Mouse (Mus musculus): ENCODE data around the gene Rnf141. TPM values are rescaled to one million over a fixed set of nuclear protein-coding genes. Genes with fewer than 3 reads are reported as not detected.

Rnf141 gene
- polyA plus RNA-seq, 1 experiment, result 29.9 TPM

DNA sequence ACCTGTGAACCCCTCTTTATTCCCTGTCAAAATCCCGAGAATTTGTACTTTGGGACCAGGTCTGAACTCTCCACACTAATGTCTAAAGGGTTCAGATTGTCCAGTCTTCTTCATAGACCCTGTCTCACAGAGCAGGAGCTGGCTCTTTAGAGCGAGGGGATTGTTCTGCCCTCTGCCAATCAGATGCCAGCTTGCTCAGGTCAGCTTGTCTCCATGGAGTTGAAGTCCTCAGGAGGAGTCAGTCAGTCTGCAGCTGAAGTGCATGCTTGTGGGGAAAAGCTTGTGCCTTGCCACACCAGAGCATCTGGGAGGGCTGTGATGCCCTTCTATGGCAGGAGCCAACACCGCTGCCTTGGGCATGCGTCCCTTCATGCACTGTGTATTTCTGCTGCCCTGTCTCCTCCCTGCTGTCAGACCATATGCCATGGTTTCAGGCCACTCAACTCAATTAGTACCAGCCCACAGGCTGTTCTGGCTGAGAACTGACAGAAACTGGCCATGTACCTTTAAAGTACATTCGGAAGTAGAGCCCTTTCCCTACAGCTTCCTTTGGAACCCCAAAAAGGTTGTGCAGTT lies 81.6 kb downstream of the Rnf141 start:
- no peak overlapping the region for H3K27ac ChIP-seq (ENCODE audit: control insufficient read depth, insufficient read depth, low read depth, low read length, poor library complexity)
- no peak for TF ChIP-seq CTCF (IDR thresholded peaks at IDR 0.05; ENCODE audit: control insufficient read depth, insufficient read depth, low read length)
- no peak for TF ChIP-seq POLR2A (IDR thresholded peaks at IDR 0.05; ENCODE audit: borderline replicate concordance, control insufficient read depth, low read depth, low read length)
- no peak overlapping the region for H3K4me3 ChIP-seq (replicated peaks; ENCODE audit: control insufficient read depth, low read depth, low read length)
- no peaks in the 10 kb centered on the region; the same call in 1 of the 2 replicates for H3K4me1 ChIP-seq (ENCODE audit: control insufficient read depth, insufficient read depth, low read length)
- WGBS, result 83% methylated on average over 5 of the region's 5 CpGs

DNA sequence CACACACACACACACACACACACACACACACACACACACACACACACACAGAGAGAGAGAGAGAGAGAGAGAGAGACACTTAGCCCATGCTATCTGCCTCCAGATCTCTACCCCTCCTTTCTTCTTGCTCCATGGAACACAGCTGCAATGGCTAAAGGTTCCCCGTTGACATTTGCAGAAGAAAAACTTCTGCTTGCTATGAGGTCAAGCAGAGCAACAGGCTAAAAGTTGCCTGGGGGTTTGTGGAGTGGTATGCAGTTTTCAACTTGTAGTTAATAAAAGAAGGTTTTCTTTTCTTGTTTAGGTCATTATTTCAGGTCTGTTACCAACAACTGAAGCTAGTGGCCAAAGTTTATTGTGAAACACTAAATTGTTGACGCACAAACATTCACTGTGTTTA lies 87.8 kb downstream of the Rnf141 start:
- H3K4me3 ChIP-seq (replicated peaks; ENCODE audit: control insufficient read depth, low read depth, low read length), result no peak overlapping the region
- no peak for TF ChIP-seq POLR2A (IDR thresholded peaks at IDR 0.05; ENCODE audit: borderline replicate concordance, control insufficient read depth, low read depth, low read length)
- no peak overlapping the region; the same call in 1 of the 2 replicates for H3K27ac ChIP-seq (ENCODE audit: control insufficient read depth, insufficient read depth, low read depth, low read length, poor library complexity)
- no peaks in the 10 kb centered on the region; the same call in 1 of the 2 replicates for H3K4me1 ChIP-seq (ENCODE audit: control insufficient read depth, insufficient read depth, low read length)
- 45% methylated on average over 2 of the region's 2 CpGs for WGBS

DNA sequence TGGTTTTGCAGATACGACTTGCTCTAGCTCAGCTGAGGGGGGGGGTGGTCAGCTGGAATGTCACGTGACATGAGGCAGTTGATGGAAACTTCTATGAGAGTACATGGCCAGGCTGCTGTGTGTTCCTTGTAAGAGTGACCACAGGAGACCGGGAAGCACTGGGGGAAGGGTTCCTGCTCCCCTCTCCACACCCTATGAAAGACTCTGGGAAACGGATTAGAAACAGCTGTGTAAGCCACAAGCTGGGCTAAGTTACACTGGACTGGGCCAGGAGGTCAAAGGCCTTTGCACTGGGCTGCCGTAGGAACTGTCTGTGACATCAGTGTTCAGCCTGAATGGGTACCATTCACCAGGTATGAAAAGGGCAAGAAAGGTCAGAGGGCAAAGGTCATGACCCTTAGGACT lies 90.3 kb downstream of the Rnf141 start:
- Histone ChIP-seq H3K27ac (ENCODE audit: control insufficient read depth, insufficient read depth, low read depth, low read length, poor library complexity) (no peak overlapping the region), H3K4me1 (ENCODE audit: control insufficient read depth, insufficient read depth, low read length) (no peaks in the 10 kb centered on the region; the same call in 1 of the 2 replicates), H3K4me3 (replicated peaks; ENCODE audit: control insufficient read depth, low read depth, low read length) (no peak overlapping the region)
- WGBS, result 70% methylated on average over 5 of the region's 5 CpGs
- no peak for TF ChIP-seq CTCF (IDR thresholded peaks at IDR 0.05; ENCODE audit: control insufficient read depth, insufficient read depth, low read length)

DNA sequence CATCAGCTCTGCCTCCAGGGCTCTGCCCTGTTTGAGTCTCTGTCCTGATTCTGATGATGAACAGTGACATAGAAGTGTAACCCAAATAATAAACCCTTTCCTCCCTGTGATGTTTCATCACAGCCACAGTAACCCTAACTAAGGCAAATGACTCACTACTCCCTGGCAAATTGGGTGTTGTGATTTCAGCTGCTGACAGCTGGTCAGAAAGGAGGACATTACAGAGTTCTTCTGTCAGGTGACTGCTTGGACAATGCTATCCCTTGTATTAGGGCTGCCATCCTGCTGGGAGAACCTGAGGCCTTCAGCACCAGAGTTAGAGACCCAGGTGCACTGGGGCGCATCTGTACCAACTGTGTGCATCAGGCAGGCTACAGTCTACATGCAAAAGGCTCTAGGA lies 90.9 kb downstream of the Rnf141 start:
- Histone ChIP-seq H3K4me1 (ENCODE audit: control insufficient read depth, insufficient read depth, low read length) (no peaks in the 10 kb centered on the region; the same call in 1 of the 2 replicates), H3K27ac (ENCODE audit: control insufficient read depth, insufficient read depth, low read depth, low read length, poor library complexity) (no peak overlapping the region), H3K4me3 (replicated peaks; ENCODE audit: control insufficient read depth, low read depth, low read length) (no peak overlapping the region)
- TF ChIP-seq CTCF (IDR thresholded peaks at IDR 0.05; ENCODE audit: control insufficient read depth, insufficient read depth, low read length) (no peak), POLR2A (IDR thresholded peaks at IDR 0.05; ENCODE audit: borderline replicate concordance, control insufficient read depth, low read depth, low read length) (no peak)
- 83% methylated on average over 1 of the region's 1 CpGs for WGBS

DNA sequence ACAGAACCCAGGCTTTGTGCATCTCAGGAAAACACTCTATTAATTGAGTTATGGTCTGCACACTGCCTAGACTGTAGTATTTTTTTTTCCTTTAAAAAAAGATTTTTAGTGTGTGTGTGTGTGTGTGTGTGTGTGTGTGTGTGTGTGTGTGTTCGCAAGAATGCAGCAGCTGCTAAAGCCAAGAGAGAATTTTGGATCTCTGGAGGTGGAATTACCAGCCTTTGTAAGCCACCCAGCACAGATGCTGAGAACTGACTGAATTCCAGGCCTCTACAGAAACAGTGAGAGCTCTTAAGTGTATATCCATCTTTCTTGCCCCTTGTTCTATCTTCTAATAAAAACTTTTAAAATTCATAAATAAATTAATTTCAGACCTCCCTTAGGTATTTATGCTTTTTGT lies 92.6 kb downstream of the Rnf141 start:
- 81% methylated on average over 1 of the region's 1 CpGs for WGBS
- H3K27ac ChIP-seq (ENCODE audit: control insufficient read depth, insufficient read depth, low read depth, low read length, poor library complexity), result no peak overlapping the region
- no peak for TF ChIP-seq POLR2A (IDR thresholded peaks at IDR 0.05; ENCODE audit: borderline replicate concordance, control insufficient read depth, low read depth, low read length)

DNA sequence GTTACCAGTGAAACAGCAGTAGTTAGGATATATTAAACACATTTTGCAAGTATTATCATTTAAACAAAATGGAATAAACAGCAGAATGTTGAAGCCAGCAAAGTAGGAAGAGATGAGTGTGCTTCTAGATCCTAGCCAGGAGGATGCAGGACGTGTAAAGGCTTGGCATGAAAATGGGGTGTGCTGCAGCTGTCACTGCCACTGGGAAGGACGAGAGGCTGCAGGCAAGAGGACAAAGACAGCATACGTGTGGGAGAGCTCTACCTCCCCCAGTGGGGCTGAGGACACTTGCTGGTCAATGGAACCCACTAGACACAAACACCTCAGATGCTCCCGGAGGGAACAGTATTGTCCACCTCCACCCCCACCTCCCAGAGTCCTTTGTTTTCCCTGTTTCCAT lies 93.4 kb downstream of the Rnf141 start:
- TF ChIP-seq CTCF (IDR thresholded peaks at IDR 0.05; ENCODE audit: control insufficient read depth, insufficient read depth, low read length) (no peak), POLR2A (IDR thresholded peaks at IDR 0.05; ENCODE audit: borderline replicate concordance, control insufficient read depth, low read depth, low read length) (no peak)
- Histone ChIP-seq H3K4me1 (ENCODE audit: control insufficient read depth, insufficient read depth, low read length) (no peaks in the 10 kb centered on the region; the same call in 1 of the 2 replicates), H3K4me3 (replicated peaks; ENCODE audit: control insufficient read depth, low read depth, low read length) (no peak overlapping the region), H3K27ac (ENCODE audit: control insufficient read depth, insufficient read depth, low read depth, low read length, poor library complexity) (no peak overlapping the region)
- 66% methylated on average over 4 of the region's 4 CpGs for WGBS

More for the DNA sequence above, 92.6 kb downstream of the Rnf141 start:
- Histone ChIP-seq H3K4me3 (replicated peaks; ENCODE audit: control insufficient read depth, low read depth, low read length) (no peak overlapping the region), H3K4me1 (ENCODE audit: control insufficient read depth, insufficient read depth, low read length) (no peaks in the 10 kb centered on the region; the same call in 1 of the 2 replicates)

Other genes starting within 250 kb of the Rnf141 start
- gene Sbf2, start 229.5 kb downstream of the Rnf141 start, polyA plus RNA-seq (2011; ENCODE audit: insufficient read depth, insufficient read length, low replicate concordance, missing spikeins), result 3.4 and 11.1 TPM in 2 replicates
- gene Adm, start 216.8 kb downstream of the Rnf141 start, polyA plus RNA-seq (2011; ENCODE audit: insufficient read depth, insufficient read length, low replicate concordance, missing spikeins), result not detected in 2 replicates
- gene Ampd3, start 76.3 kb downstream of the Rnf141 start, polyA plus RNA-seq (2011; ENCODE audit: insufficient read depth, insufficient read length, low replicate concordance, missing spikeins), result 25.5 and 36.5 TPM in 2 replicates
- gene Lyve1, start 18.8 kb upstream of the Rnf141 start, polyA plus RNA-seq (2011; ENCODE audit: insufficient read depth, insufficient read length, low replicate concordance, missing spikeins), result 4.1 TPM in 1 of 2 replicates, not detected in the other
- 10.7 and 59.3 TPM in 2 replicates for gene Mrvi1, start 138.0 kb upstream of the Rnf141 start, polyA plus RNA-seq (2011; ENCODE audit: insufficient read depth, insufficient read length, low replicate concordance, missing spikeins)
- 12.1 and 21.2 TPM in 2 replicates for gene Ctr9, start 184.5 kb upstream of the Rnf141 start, polyA plus RNA-seq (2011; ENCODE audit: insufficient read depth, insufficient read length, low replicate concordance, missing spikeins)
- gene Eif4g2, start 238.6 kb upstream of the Rnf141 start, polyA plus RNA-seq (2011; ENCODE audit: insufficient read depth, insufficient read length, low replicate concordance, missing spikeins), result 184 and 239 TPM in 2 replicates